Mouse (Mus musculus) layer of hippocampus, adult 18-20 months (tissue): ENCODE measurements around the gene Ttll11. TPM values are rescaled to one million over a fixed set of nuclear protein-coding genes. Genes with fewer than 3 reads are reported as not detected.

Experiments used
- DNase-seq, 2 experiments: peaks; one replicate each; pipeline ENCODE4 v3.0.0; 2022; ENCODE audit warnings: low spot score in 2 of 2
- total RNA-seq, 2 experiments: library from RNA; stranded (reverse); gene quantifications; 2 replicates each; pipeline ENCODE4 v1.2.3; 2021

The Ttll11 gene
- total RNA-seq, 2 experiments from 2014 or later = 35.2 to 36.8 TPM

- no peak for DNase-seq
These were observed 7.3 kb downstream of the Ttll11 start for GRCm38 (mm10) chr2:35972259-35973001.

GRCm38 (mm10) chr2:35965883-35966513 is 13.7 kb downstream of the Ttll11 start:
- no peak for DNase-seq

- DNase-seq = no peak
These were observed 16.4 kb downstream of the Ttll11 start for GRCm38 (mm10) chr2:35963280-35963679.

- peak; percentile 35 to 64 for DNase-seq
These were observed 18.1 kb downstream of the Ttll11 start for GRCm38 (mm10) chr2:35961593-35962127.

GRCm38 (mm10) chr2:35957471-35958140 is 22.1 kb downstream of the Ttll11 start:
- DNase-seq = no peak

GRCm38 (mm10) chr2:35955211-35955610 is 24.5 kb downstream of the Ttll11 start:
- DNase-seq = no peak

- DNase-seq = no peak
These were observed 27.3 kb downstream of the Ttll11 start for GRCm38 (mm10) chr2:35952187-35952958.

- DNase-seq = no peak
These were observed 34.8 kb downstream of the Ttll11 start for GRCm38 (mm10) chr2:35944896-35945295.

- no peak for DNase-seq
These were observed 36.8 kb downstream of the Ttll11 start for GRCm38 (mm10) chr2:35942960-35943359.

GRCm38 (mm10) chr2:35935045-35935444 is 44.7 kb downstream of the Ttll11 start:
- no peak for DNase-seq

GRCm38 (mm10) chr2:35933116-35933515 is 46.6 kb downstream of the Ttll11 start:
- no peak for DNase-seq

GRCm38 (mm10) chr2:35931619-35932018 is 48.1 kb downstream of the Ttll11 start:
- no peak for DNase-seq

GRCm38 (mm10) chr2:35930498-35931149 is 49.1 kb downstream of the Ttll11 start:
- peak; percentile 79 to 90 for DNase-seq

GRCm38 (mm10) chr2:35928133-35928532 is 51.6 kb downstream of the Ttll11 start:
- DNase-seq = peak; percentile 40 to 64

- no peak for DNase-seq
These were observed 54.8 kb downstream of the Ttll11 start for GRCm38 (mm10) chr2:35924947-35925346.

- peak in 1 of 2 experiments; percentile 20 for DNase-seq
These were observed 56.8 kb downstream of the Ttll11 start for GRCm38 (mm10) chr2:35922956-35923355.

- no peak for DNase-seq
These were observed 67.6 kb downstream of the Ttll11 start for GRCm38 (mm10) chr2:35912090-35912489.

- DNase-seq = no peak
These were observed 68.0 kb downstream of the Ttll11 start for GRCm38 (mm10) chr2:35911675-35912074.

- no peak for DNase-seq
These were observed 69.0 kb downstream of the Ttll11 start for GRCm38 (mm10) chr2:35910740-35911139.

GRCm38 (mm10) chr2:35909353-35909752 is 70.4 kb downstream of the Ttll11 start:
- DNase-seq = no peak

- no peak for DNase-seq
These were observed 72.1 kb downstream of the Ttll11 start for GRCm38 (mm10) chr2:35907578-35907977.
